Mouse (Mus musculus): ENCODE measurements around the gene Pdzk1ip1.
A peak's percentile ranks its signal among the peaks of the same experiment; 100 is the strongest.

DNA sequence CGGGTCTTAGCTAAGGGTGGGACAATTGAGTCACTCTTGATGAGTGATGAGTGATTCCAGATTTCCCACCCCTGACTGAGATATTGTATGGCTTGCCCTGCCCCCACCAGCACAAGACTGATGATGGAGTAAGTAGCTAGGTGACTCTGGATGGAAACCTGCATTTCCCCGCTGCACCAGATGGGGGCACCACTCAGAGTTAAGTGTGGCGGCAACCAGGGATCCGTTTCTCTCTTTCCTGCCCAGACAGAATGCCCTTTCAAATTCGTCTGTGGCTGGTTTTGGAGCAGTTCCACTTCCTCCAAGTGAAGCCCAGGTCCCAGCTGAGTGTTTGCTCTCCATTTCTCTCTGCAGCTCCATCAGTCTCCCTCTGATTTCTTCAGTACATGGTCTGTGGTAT lies 40.8 kb upstream of the Pdzk1ip1 start:
- TF ChIP-seq POLR2A (IDR thresholded peaks at IDR 0.05; ENCODE audit: control insufficient read depth, extremely low read depth, insufficient read depth, low read length, poor library complexity) (no peak), CTCF (IDR thresholded peaks at IDR 0.05; ENCODE audit: borderline replicate concordance, control insufficient read depth, extremely low read depth, insufficient read depth, low read length, poor library complexity) (peak; percentile 38; the same call in 1 of the 2 replicates)
